Mouse (Mus musculus) hematopoietic stem cell, adult 5-6 weeks (primary cell): ENCODE measurements at regions not wholly inside any gene's neighbourhood (a gene's known extent, or its start where the extent isn't known, plus 50 kb on each side); places are given as distances from the start of the nearest gene placed in this dataset.

Experiments
- ATAC-seq, 2 experiments: fragments of 125-278 bp in 1 of 2; replicated peaks in 1 of 2; 2 replicates each; pipeline ENCODE4 v1.8.0; 2016 to 2017; ENCODE audit warnings: inconsistent platforms in 2 of 2, mild to moderate bottlenecking in 2 of 2, moderate number of reproducible peaks in 2 of 2, low read depth in 1 of 2, moderate TSS enrichment in 1 of 2; ENCODE audit not compliant: low FRiP score in 2 of 2, poor library complexity in 2 of 2, severe bottlenecking in 2 of 2, insufficient read depth in 1 of 2, low TSS enrichment in 1 of 2

DNA sequence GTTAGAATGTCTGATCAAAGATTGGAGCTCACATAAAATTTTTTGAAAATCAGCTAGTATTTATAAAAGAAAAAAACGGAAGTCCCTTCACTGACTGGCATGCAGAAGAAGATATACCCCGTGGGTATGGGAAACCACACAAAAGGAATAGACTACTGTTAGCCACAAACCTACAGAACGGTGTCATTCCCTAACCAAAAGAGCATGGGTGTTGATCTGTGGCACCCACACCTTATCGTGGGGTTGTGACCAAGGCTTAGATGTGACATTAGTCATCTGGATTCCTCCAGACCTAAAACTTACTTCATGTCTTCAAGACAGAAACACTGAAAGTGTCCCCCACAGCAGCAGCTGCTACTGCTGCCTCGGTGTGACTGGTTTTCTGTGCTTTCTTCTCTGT lies 108.2 kb upstream of the Dhrs4 start:
- peak; percentile 17 to 42; a peak in 1 of 4 replicates for ATAC-seq

DNA sequence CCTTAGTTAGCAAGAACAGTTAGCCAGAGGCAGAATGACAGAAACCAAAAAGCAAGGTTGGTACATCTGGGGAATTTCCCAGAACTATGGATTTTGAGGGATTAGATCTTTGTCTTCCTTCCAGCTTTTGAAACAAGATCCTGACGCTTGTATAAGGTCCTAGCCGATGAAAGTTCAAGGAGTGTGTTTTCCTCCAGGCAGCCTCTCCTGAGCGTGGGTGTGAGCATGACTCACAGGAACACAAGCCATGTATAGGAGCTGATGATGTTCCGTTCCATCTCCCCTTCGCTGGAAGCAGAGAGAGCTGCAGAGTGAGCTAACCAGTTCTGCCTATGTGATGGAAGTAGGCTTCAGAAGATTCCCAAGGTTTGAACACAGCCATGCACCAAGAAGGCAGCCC lies 105.6 kb upstream of the Dhrs4 start:
- no peak for ATAC-seq

DNA sequence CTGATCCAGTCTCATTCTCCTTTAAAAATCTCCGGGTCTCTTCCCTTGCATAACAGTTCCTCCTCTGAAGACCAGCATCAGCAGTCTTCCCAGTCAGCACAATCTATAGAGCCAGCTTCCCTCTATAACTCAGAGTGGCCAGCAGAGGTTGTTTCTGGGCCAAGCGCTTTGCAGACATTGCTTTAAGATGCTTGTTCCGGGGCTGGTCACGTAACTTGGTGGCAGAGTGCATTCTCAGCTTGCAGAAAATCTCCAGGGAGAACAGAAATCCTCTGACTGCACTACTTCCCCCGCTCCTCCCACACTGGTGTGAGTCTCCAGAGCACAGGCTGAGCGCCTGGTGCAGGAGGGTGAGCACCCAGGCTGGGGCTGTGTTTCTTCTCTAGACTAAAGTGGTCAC lies 91.8 kb upstream of the Dhrs4 start:
- ATAC-seq = peak; percentile 42 to 50

DNA sequence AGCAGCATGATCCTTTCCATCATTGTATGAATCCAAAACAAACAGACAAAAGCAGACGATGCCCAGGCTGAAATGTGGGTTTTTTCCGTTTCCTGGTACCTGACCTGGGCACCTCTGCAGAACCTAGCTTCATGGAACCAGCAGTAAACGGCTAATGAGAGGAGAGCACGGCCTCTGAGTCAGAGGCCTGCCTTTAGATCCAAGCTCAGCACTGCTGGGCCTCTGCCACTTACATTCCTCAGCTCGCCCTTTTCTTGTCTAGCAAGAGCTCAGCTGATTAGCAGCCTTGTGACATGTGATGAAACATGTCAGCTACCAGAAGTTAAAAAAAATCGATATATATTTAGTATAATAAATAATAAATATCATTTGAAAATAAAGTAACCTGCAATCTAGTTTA lies 91.2 kb upstream of the Dhrs4 start:
- no peak for ATAC-seq

DNA sequence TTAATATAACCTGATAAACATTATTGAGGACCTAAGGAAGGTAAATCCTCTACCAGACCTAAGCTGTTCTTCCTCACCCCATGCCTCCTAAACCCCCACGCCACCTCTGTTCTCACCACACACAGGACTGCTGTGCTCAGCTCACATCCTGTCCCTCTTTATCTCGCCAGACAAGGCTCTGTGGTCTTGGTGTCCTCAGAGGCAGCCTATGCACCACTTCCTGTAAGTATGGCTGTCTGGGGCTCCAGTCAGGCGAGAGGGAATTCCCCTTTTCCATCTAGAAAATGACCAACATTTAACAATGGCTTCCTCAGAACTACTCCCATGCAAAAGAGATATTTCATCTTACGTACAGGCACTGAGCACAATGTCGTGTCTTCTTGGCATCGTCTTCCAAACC lies 86.2 kb upstream of the Dhrs4 start:
- peak; percentile 100 for ATAC-seq

DNA sequence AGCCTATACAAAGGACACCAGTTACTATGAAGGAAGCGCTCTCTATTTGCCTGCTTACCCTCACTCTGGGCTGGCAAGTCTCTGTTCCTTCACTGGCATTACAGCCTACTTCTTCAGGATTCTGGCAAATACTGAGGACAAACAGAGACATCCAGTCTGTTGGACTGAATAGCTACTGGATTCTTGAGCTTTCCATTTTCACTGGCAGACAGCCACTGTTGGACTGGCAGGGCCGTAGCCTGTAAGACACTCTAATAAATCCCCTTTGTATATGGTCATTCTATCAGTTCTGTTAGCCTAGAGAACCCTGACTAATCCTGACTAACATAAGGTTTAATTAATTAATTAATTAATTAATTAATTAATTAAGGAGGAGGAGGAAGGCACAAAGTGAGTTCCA lies 72.4 kb upstream of the Dhrs4 start:
- ATAC-seq = no peak
